Mouse (Mus musculus) MEL (cell line): ENCODE measurements around the gene Fhit. TPM values are rescaled to one million over a fixed set of nuclear protein-coding genes. Genes with fewer than 3 reads are reported as not detected.

Experiments used
- DNase-seq: peaks from one replicate; pipeline ENCODE4 v3.0.0; 2011; ENCODE audit warnings: low read depth, low spot score
- H3K27ac ChIP-seq: 2 replicates; pipeline ENCODE4 v1.5.1; 2012; ENCODE audit warnings: low read depth, mild to moderate bottlenecking, control low read depth, low read length, moderate library complexity; ENCODE audit not compliant: control insufficient read depth
- H3K27me3 ChIP-seq, 2 experiments: fragments of 150-350 bp in 1 of 2; sonication (generic) in 1 of 2; 2 replicates each; pipeline ENCODE4 v1.6.1; 2012; ENCODE audit warnings: low read length in 2 of 2, mild to moderate bottlenecking in 2 of 2, improper control_type of control experiment in 1 of 2, moderate library complexity in 1 of 2; ENCODE audit not compliant: insufficient read depth in 2 of 2, control insufficient read depth in 1 of 2
- H3K36me3 ChIP-seq, 2 experiments: 2 replicates each; pipeline ENCODE4 v1.6.1; 2012 to 2014; ENCODE audit warnings: low read length in 2 of 2, improper control_type of control experiment in 1 of 2, inconsistent platforms in 1 of 2, mild to moderate bottlenecking in 1 of 2; ENCODE audit not compliant: insufficient read depth in 2 of 2, control insufficient read depth in 1 of 2
- H3K4me1 ChIP-seq, 2 experiments: fragments of 150-350 bp in 1 of 2; sonication (generic) in 1 of 2; 2 replicates each; pipeline ENCODE4 v1.6.1; 2012; ENCODE audit warnings: low read length in 2 of 2, improper control_type of control experiment in 1 of 2, mild to moderate bottlenecking in 1 of 2; ENCODE audit not compliant: insufficient read depth in 2 of 2, control insufficient read depth in 1 of 2
- H3K4me3 ChIP-seq, 2 experiments: fragments of 150-350 bp in 1 of 2; sonication (generic) in 1 of 2; 2 replicates each; pipeline ENCODE4 v1.5.1; 2012; ENCODE audit warnings: low read depth in 2 of 2, low read length in 2 of 2, mild to moderate bottlenecking in 2 of 2, moderate library complexity in 2 of 2, control low read depth in 1 of 2, improper control_type of control experiment in 1 of 2; ENCODE audit not compliant: control insufficient read depth in 1 of 2, insufficient read depth in 1 of 2
- H3K79me2 ChIP-seq: 2 replicates; pipeline ENCODE4 v1.6.1; 2012; ENCODE audit warnings: mild to moderate bottlenecking, low read length, moderate library complexity; ENCODE audit not compliant: control insufficient read depth, poor library complexity, insufficient read depth
- H3K9ac ChIP-seq: 2 replicates; pipeline ENCODE4 v1.6.1; 2012; ENCODE audit warnings: low read depth, mild to moderate bottlenecking, control low read depth, low read length, moderate library complexity; ENCODE audit not compliant: control insufficient read depth, poor library complexity, severe bottlenecking
- H3K9me3 ChIP-seq: fragments of 150-350 bp; sonication (generic); replicated peaks from 2 replicates; pipeline ENCODE4 v1.6.1; 2012; ENCODE audit warnings: mild to moderate bottlenecking, low read length, improper control_type of control experiment, moderate library complexity; ENCODE audit not compliant: insufficient read depth
- BHLHE40 ChIP-seq: IDR thresholded peaks from 2 replicates; pipeline ENCODE4 v1.6.1; 2012; ENCODE audit warnings: low read depth, mild to moderate bottlenecking, inconsistent platforms, low read length, improper control_type of control experiment, borderline replicate concordance
- CHD2 ChIP-seq: IDR thresholded peaks from 2 replicates; pipeline ENCODE4 v1.6.1; 2011; ENCODE audit warnings: low read length, improper control_type of control experiment
- CTCF ChIP-seq, 3 experiments: IDR thresholded peaks in 2 of 3; conservative IDR thresholded peaks in 1 of 3; 2 replicates each; pipeline ENCODE4 v1.5.1; 2011 to 2012; ENCODE audit warnings: low read length in 3 of 3, low read depth in 2 of 3, mild to moderate bottlenecking in 2 of 3, improper control_type of control experiment in 1 of 3, inconsistent platforms in 1 of 3, mixed read lengths in 1 of 3, moderate library complexity in 1 of 3; ENCODE audit not compliant: control insufficient read depth in 1 of 3, insufficient read depth in 1 of 3, poor library complexity in 1 of 3, severe bottlenecking in 1 of 3
- ELF1 ChIP-seq: IDR thresholded peaks from 2 replicates; pipeline ENCODE4 v1.6.1; 2014; ENCODE audit warnings: low read depth, mild to moderate bottlenecking, inconsistent platforms, low read length, improper control_type of control experiment, moderate library complexity
- GABPA ChIP-seq: IDR thresholded peaks from 2 replicates; pipeline ENCODE4 v1.6.1; 2012; ENCODE audit warnings: low read depth, mild to moderate bottlenecking, inconsistent platforms, low read length, improper control_type of control experiment, moderate library complexity
- HCFC1 ChIP-seq: IDR thresholded peaks from 2 replicates; pipeline ENCODE4 v1.6.1; 2012; ENCODE audit warnings: low read depth, mild to moderate bottlenecking, inconsistent platforms, low read length, improper control_type of control experiment, moderate library complexity
- KAT2A ChIP-seq: conservative IDR thresholded peaks from 2 replicates; pipeline ENCODE4 v1.6.1; 2012; ENCODE audit warnings: low read depth, low read length, improper control_type of control experiment, inconsistent platforms
- MAFK ChIP-seq: IDR thresholded peaks from 2 replicates; pipeline ENCODE4 v1.6.1; 2011; ENCODE audit warnings: low read depth, mild to moderate bottlenecking, low read length, improper control_type of control experiment, borderline replicate concordance
- MAX ChIP-seq: IDR thresholded peaks from 2 replicates; pipeline ENCODE4 v1.6.1; 2011; ENCODE audit warnings: low read length, improper control_type of control experiment
- MEF2A ChIP-seq: IDR thresholded peaks from 2 replicates; pipeline ENCODE4 v1.6.1; 2014; ENCODE audit warnings: low read depth, mild to moderate bottlenecking, inconsistent platforms, low read length, improper control_type of control experiment; ENCODE audit not compliant: poor library complexity, insufficient replicate concordance, severe bottlenecking; ENCODE audit errors: extremely low read depth
- MXI1 ChIP-seq: IDR thresholded peaks from 2 replicates; pipeline ENCODE4 v1.6.1; 2011; ENCODE audit warnings: mild to moderate bottlenecking, low read depth, low read length, improper control_type of control experiment
- MYB ChIP-seq: IDR thresholded peaks from 2 replicates; pipeline ENCODE4 v1.6.1; 2011; ENCODE audit warnings: mild to moderate bottlenecking, low read depth, low read length, improper control_type of control experiment
- MYC ChIP-seq: IDR thresholded peaks from 2 replicates; pipeline ENCODE4 v1.6.1; 2011; ENCODE audit warnings: low read depth, mild to moderate bottlenecking, low read length, improper control_type of control experiment, moderate library complexity
- NELFE ChIP-seq: IDR thresholded peaks from 2 replicates; pipeline ENCODE4 v1.6.1; 2011; ENCODE audit warnings: low read depth, low read length, improper control_type of control experiment
- RAD21 ChIP-seq: IDR thresholded peaks from 2 replicates; pipeline ENCODE4 v1.6.1; 2011; ENCODE audit warnings: mild to moderate bottlenecking, low read depth, low read length, improper control_type of control experiment
- RCOR1 ChIP-seq: IDR thresholded peaks from 2 replicates; pipeline ENCODE4 v1.6.1; 2012; ENCODE audit warnings: low read depth, mild to moderate bottlenecking, inconsistent platforms, low read length, improper control_type of control experiment
- TCF12 ChIP-seq: IDR thresholded peaks from 2 replicates; pipeline ENCODE4 v1.6.1; 2014; ENCODE audit warnings: low read depth, mild to moderate bottlenecking, inconsistent platforms, low read length, improper control_type of control experiment, moderate library complexity
- UBTF ChIP-seq: IDR thresholded peaks from 2 replicates; pipeline ENCODE4 v1.6.1; 2012; ENCODE audit warnings: low read depth, mild to moderate bottlenecking, inconsistent platforms, low read length, improper control_type of control experiment, moderate library complexity, borderline replicate concordance; ENCODE audit not compliant: insufficient read depth
- USF1 ChIP-seq: IDR thresholded peaks from 2 replicates; pipeline ENCODE4 v1.6.1; 2014; ENCODE audit warnings: low read depth, mild to moderate bottlenecking, inconsistent platforms, low read length, improper control_type of control experiment, moderate library complexity
- USF2 ChIP-seq, 2 experiments: IDR thresholded peaks; 2 replicates each; pipeline ENCODE4 v1.6.1; 2011 to 2012; ENCODE audit warnings: improper control_type of control experiment in 2 of 2, low read length in 2 of 2, borderline replicate concordance in 1 of 2, inconsistent platforms in 1 of 2, low read depth in 1 of 2, mild to moderate bottlenecking in 1 of 2; ENCODE audit not compliant: insufficient read depth in 1 of 2
- ZC3H11A ChIP-seq: IDR thresholded peaks from 2 replicates; pipeline ENCODE4 v1.6.1; 2012; ENCODE audit warnings: low read depth, mild to moderate bottlenecking, inconsistent platforms, low read length, improper control_type of control experiment
- ZKSCAN1 ChIP-seq: IDR thresholded peaks from 2 replicates; pipeline ENCODE4 v1.6.1; 2012; ENCODE audit warnings: low read depth, mild to moderate bottlenecking, inconsistent platforms, low read length, improper control_type of control experiment, moderate library complexity
- ZNF384 ChIP-seq: IDR thresholded peaks from 2 replicates; pipeline ENCODE4 v1.6.1; 2012; ENCODE audit warnings: low read depth, mild to moderate bottlenecking, inconsistent platforms, low read length, improper control_type of control experiment
- polyA plus RNA-seq, 2 experiments: library from polyadenylated mRNA; stranded (reverse) in 1 of 2; unstranded in 1 of 2; fragments of >175 nt in 1 of 2; fragments of >200 nt in 1 of 2; gene quantifications; 2 replicates each; pipeline versions ENCODE4 v1.2.1 to v1.2.4; 2012; ENCODE audit warnings: low replicate concordance in 2 of 2, low read depth in 1 of 2; ENCODE audit not compliant: insufficient read length in 2 of 2, insufficient read depth in 1 of 2, missing spikeins in 1 of 2
- total RNA-seq: library from RNA; depleted of rRNA; stranded (reverse); fragments of 300-350 nt; gene quantifications from 2 replicates; pipeline ENCODE4 v1.2.3, GENCODE M21; 2012

Gene Fhit
- total and polyA plus RNA-seq, 3 experiments: 0.77 to 1.3 TPM; not detected in 1

DNA sequence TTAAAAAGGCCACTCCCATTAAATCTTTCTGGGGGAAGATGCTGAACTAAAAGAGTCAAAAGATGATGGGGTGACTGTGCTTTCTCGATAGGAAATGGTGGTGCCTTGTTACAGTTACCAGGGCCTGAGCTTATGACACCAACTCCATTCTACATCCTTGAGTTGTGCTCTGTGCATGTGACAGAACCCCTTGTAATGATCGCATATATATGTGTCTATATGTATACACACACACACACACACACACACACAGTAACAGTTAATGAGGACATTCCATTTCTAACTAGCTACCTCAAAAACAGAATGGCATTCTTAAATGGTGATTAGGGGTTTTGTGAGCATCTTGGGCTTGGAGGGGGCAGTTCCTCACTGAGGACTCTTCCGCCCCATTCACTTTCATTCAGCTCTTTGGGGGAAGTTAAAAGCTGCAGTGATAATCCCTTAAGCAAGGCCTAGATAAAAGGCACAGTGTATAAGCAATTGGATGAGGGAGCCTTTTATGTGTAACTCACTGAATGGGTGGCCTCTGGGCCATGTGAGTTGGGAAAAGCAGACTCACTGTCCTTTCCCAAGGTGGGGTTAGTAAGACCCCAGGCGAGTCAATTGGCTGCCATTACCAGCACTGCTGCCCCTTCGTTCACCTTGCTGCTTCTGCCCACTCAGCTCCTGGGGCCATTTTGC is 449.9 kb downstream of the Fhit start:
- H3K4me3 ChIP-seq: no peak overlapping the region
- no peak for DNase-seq
- TF ChIP-seq GABPA (no peak), TCF12 (no peak), ZNF384 (no peak), RAD21 (no peak), ELF1 (no peak), USF2 (IDR thresholded peaks at IDR 0.05; ENCODE audit: borderline replicate concordance in 1 of 2, insufficient read depth in 1 of 2, low read depth in 1 of 2, low read length in 2 of 2) (no peak), UBTF (no peak), NELFE (no peak)
- no peaks in the 10 kb centered on the region for H3K27me3 ChIP-seq
- no peak overlapping the region for H3K27ac ChIP-seq
- no peaks in the 10 kb centered on the region for H3K79me2 ChIP-seq
- H3K9ac ChIP-seq: no peak overlapping the region
- no peaks in the 10 kb centered on the region for H3K36me3 ChIP-seq
- H3K9me3 ChIP-seq: no peaks in the 10 kb centered on the region
- H3K4me1 ChIP-seq: no peaks in the 10 kb centered on the region

GRCm38 (mm10) chr14:10710796-10711311 is 451.0 kb downstream of the Fhit start:
- H3K27ac ChIP-seq: no peak overlapping the region
- H3K9me3 ChIP-seq: no peaks in the 10 kb centered on the region
- H3K9ac ChIP-seq: no peak overlapping the region
- no peaks in the 10 kb centered on the region for H3K79me2 ChIP-seq
- TF ChIP-seq GABPA: no peak
- no peak for TF ChIP-seq MAFK
- no peak for TF ChIP-seq RCOR1
- no peak for TF ChIP-seq MYB
- TF ChIP-seq MAX: no peak
- TF ChIP-seq ZNF384: no peak
- no peaks in the 10 kb centered on the region for H3K36me3 ChIP-seq
- H3K4me3 ChIP-seq: no peak overlapping the region
- no peak for DNase-seq
- H3K4me1 ChIP-seq: no peaks in the 10 kb centered on the region
- H3K27me3 ChIP-seq: no peaks in the 10 kb centered on the region

- no peak for DNase-seq
- H3K4me3 ChIP-seq: no peak overlapping the region
- no peaks in the 10 kb centered on the region for H3K36me3 ChIP-seq
- no peaks in the 10 kb centered on the region for H3K79me2 ChIP-seq
- no peak overlapping the region for H3K9ac ChIP-seq
- H3K27me3 ChIP-seq: 0 out of 4 replicates have a peak, but pooled peaks cover 0 to 2% of the 10 kb centered on the region in 2 experiments
- H3K27ac ChIP-seq: no peak overlapping the region
- H3K4me1 ChIP-seq: no peaks in the 10 kb centered on the region
- no peaks in the 10 kb centered on the region for H3K9me3 ChIP-seq
- no peak for TF ChIP-seq USF2 (IDR thresholded peaks at IDR 0.05; ENCODE audit: borderline replicate concordance in 1 of 2, insufficient read depth in 1 of 2, low read depth in 1 of 2, low read length in 2 of 2)
- TF ChIP-seq MYC: no peak
- no peak for TF ChIP-seq NELFE
- no peak for TF ChIP-seq CHD2
- TF ChIP-seq KAT2A: no peak
- no peak for TF ChIP-seq MAFK
- TF ChIP-seq ZC3H11A: no peak
- no peak for TF ChIP-seq USF1
- TF ChIP-seq MEF2A: no peak
- no peak for TF ChIP-seq CTCF (IDR thresholded peaks at IDR 0.05 in 2 of 3, conservative IDR thresholded peaks at IDR 0.05 in 1 of 3; ENCODE audit: control insufficient read depth in 1 of 3, insufficient read depth in 1 of 3, low read depth in 2 of 3, low read length in 3 of 3, poor library complexity in 1 of 3, severe bottlenecking in 1 of 3)
- TF ChIP-seq GABPA: no peak
- no peak for TF ChIP-seq RCOR1
- no peak for TF ChIP-seq ZKSCAN1
- no peak for TF ChIP-seq ELF1
- no peak for TF ChIP-seq HCFC1
- no peak for TF ChIP-seq BHLHE40
- no peak for TF ChIP-seq MXI1
Observed at GRCm38 (mm10) chr14:10701707-10702106, 460.1 kb downstream of the Fhit start.
